Mouse (Mus musculus): ENCODE measurements around the gene Prrt1. TPM values are rescaled to one million over a fixed set of nuclear protein-coding genes. Genes with fewer than 3 reads are reported as not detected.

The Prrt1 gene
- total and polyA plus RNA-seq, 3 experiments: 1.0 TPM; not detected in 2

GRCm38 (mm10) chr17:34613054-34613645 lies 16.2 kb upstream of the Prrt1 start (continued):
- TF ChIP-seq TCF12 (IDR thresholded peaks at IDR 0.05; ENCODE audit: low read depth, low read length) (peak; percentile 98), POLR2AphosphoS5 (IDR thresholded peaks at IDR 0.05; ENCODE audit: borderline replicate concordance, low read depth, low read length) (no peak)

GRCm38 (mm10) chr17:34613830-34614229 lies 15.5 kb upstream of the Prrt1 start:
- H3K27ac ChIP-seq (ENCODE audit: control insufficient read depth, low read depth, low read length): peak overlapping the region; percentile 91

GRCm38 (mm10) chr17:34615871-34616270 lies 13.5 kb upstream of the Prrt1 start, which contains the start of gene Egfl8:
Egfl8 (minus strand) TSS chr17:34615971.
- Histone ChIP-seq H3K27ac (ENCODE audit: control insufficient read depth, low read depth, low read length) (no peak within 1 kb of the TSS), H3K9ac (ENCODE audit: control insufficient read depth, low read depth, low read length, poor library complexity, severe bottlenecking) (no peak within 1 kb of the TSS), H3K4me3 (ENCODE audit: control insufficient read depth in 1 of 2, insufficient read depth in 1 of 2, low read depth in 2 of 2, low read length in 2 of 2) (no peak within 1 kb of the TSS), H3K9me3 (replicated peaks; ENCODE audit: insufficient read depth, low read length) (no peaks in the 10 kb centered on the region), H3K79me2 (ENCODE audit: control insufficient read depth, insufficient read depth, low read length, poor library complexity) (no peaks in the 10 kb centered on the region), H3K36me3 (ENCODE audit: control insufficient read depth in 1 of 2, insufficient read depth in 2 of 2, low read length in 2 of 2) (peaks cover 0 to 13% of the 10 kb centered on the region in 2 experiments; a peak in 2 of 4 replicates), H3K4me1 (ENCODE audit: control insufficient read depth in 1 of 2, insufficient read depth in 2 of 2, low read length in 2 of 2) (peaks cover 5 to 19% of the 10 kb centered on the region in 2 experiments; a peak in 3 of 4 replicates), H3K27me3 (ENCODE audit: control insufficient read depth in 1 of 2, insufficient read depth in 2 of 2, low read length in 2 of 2) (no peaks in the 10 kb centered on the region)
- TF ChIP-seq ZNF384 (IDR thresholded peaks at IDR 0.05; ENCODE audit: low read depth, low read length): no peak
- no peak for TF ChIP-seq MAFK (IDR thresholded peaks at IDR 0.05; ENCODE audit: borderline replicate concordance, low read depth, low read length)
- no peak for TF ChIP-seq NELFE (IDR thresholded peaks at IDR 0.05; ENCODE audit: low read depth, low read length)
- TF ChIP-seq RAD21 (IDR thresholded peaks at IDR 0.05; ENCODE audit: low read depth, low read length): no peak
- TF ChIP-seq USF2 (IDR thresholded peaks at IDR 0.05; ENCODE audit: borderline replicate concordance in 1 of 2, insufficient read depth in 1 of 2, low read depth in 1 of 2, low read length in 2 of 2): no peak
- TF ChIP-seq ZC3H11A (IDR thresholded peaks at IDR 0.05; ENCODE audit: low read depth, low read length): no peak
- no peak for TF ChIP-seq USF1 (IDR thresholded peaks at IDR 0.05; ENCODE audit: low read depth, low read length)
- TF ChIP-seq ETS1 (IDR thresholded peaks at IDR 0.05; ENCODE audit: low read depth, low read length): no peak
- no peak for TF ChIP-seq MYB (IDR thresholded peaks at IDR 0.05; ENCODE audit: low read depth, low read length)
- TF ChIP-seq CTCF (IDR thresholded peaks at IDR 0.05 in 2 of 3, conservative IDR thresholded peaks at IDR 0.05 in 1 of 3; ENCODE audit: control insufficient read depth in 1 of 3, insufficient read depth in 1 of 3, low read depth in 2 of 3, low read length in 3 of 3, poor library complexity in 1 of 3, severe bottlenecking in 1 of 3): no peak
- TF ChIP-seq MAX (IDR thresholded peaks at IDR 0.05; ENCODE audit: low read length): no peak
- TF ChIP-seq MXI1 (IDR thresholded peaks at IDR 0.05; ENCODE audit: low read depth, low read length): no peak
- no peak for TF ChIP-seq SIN3A (IDR thresholded peaks at IDR 0.05; ENCODE audit: low read length)
- TF ChIP-seq EP300 (IDR thresholded peaks at IDR 0.05; ENCODE audit: low read depth in 1 of 2, low read length in 2 of 2): no peak
- TF ChIP-seq TCF12 (IDR thresholded peaks at IDR 0.05; ENCODE audit: low read depth, low read length): no peak
- TF ChIP-seq JUND (IDR thresholded peaks at IDR 0.05; ENCODE audit: low read depth, low read length): no peak
- TF ChIP-seq MYC (IDR thresholded peaks at IDR 0.05; ENCODE audit: low read depth, low read length): no peak
- no peak for TF ChIP-seq ZKSCAN1 (IDR thresholded peaks at IDR 0.05; ENCODE audit: low read depth, low read length)
- DNase-seq (ENCODE audit: low read depth, low spot score): no peak

More at GRCm38 (mm10) chr17:34613830-34614229, 15.5 kb upstream of the Prrt1 start:
- DNase-seq (ENCODE audit: low read depth, low spot score): no peak
- peaks cover 6 to 20% of the 10 kb centered on the region in 2 experiments; a peak in 3 of 4 replicates for H3K4me1 ChIP-seq (ENCODE audit: control insufficient read depth in 1 of 2, insufficient read depth in 2 of 2, low read length in 2 of 2)
- H3K9ac ChIP-seq (ENCODE audit: control insufficient read depth, low read depth, low read length, poor library complexity, severe bottlenecking): peak overlapping the region; percentile 19; the same call in 1 of the 2 replicates
- no peak overlapping the region for H3K4me3 ChIP-seq (ENCODE audit: control insufficient read depth in 1 of 2, insufficient read depth in 1 of 2, low read depth in 2 of 2, low read length in 2 of 2)
- no peaks in the 10 kb centered on the region for H3K9me3 ChIP-seq (replicated peaks; ENCODE audit: insufficient read depth, low read length)
- TF ChIP-seq MXI1 (IDR thresholded peaks at IDR 0.05; ENCODE audit: low read depth, low read length) (no peak), ETS1 (IDR thresholded peaks at IDR 0.05; ENCODE audit: low read depth, low read length) (no peak), POLR2A (IDR thresholded peaks at IDR 0.05; ENCODE audit: control insufficient read depth in 1 of 2, insufficient read depth in 1 of 2, low read depth in 1 of 2, low read length in 2 of 2, poor library complexity in 1 of 2) (no peak), MAFK (IDR thresholded peaks at IDR 0.05; ENCODE audit: borderline replicate concordance, low read depth, low read length) (no peak), NRF1 (IDR thresholded peaks at IDR 0.05; ENCODE audit: insufficient read depth, low read depth, low read length, poor library complexity, severe bottlenecking) (no peak), E2F4 (IDR thresholded peaks at IDR 0.05; ENCODE audit: borderline replicate concordance, low read depth, low read length) (no peak), ZMIZ1 (IDR thresholded peaks at IDR 0.05; ENCODE audit: low read depth, low read length) (0 out of 2 replicates have a peak, but pooled peaks have one; percentile 3), MYB (IDR thresholded peaks at IDR 0.05; ENCODE audit: low read depth, low read length) (no peak), CHD2 (IDR thresholded peaks at IDR 0.05; ENCODE audit: low read length) (no peak)
- peaks cover 4% of the 10 kb centered on the region; the same call in 1 of the 2 replicates for H3K79me2 ChIP-seq (ENCODE audit: control insufficient read depth, insufficient read depth, low read length, poor library complexity)
- H3K27me3 ChIP-seq (ENCODE audit: control insufficient read depth in 1 of 2, insufficient read depth in 2 of 2, low read length in 2 of 2): no peaks in the 10 kb centered on the region
- H3K36me3 ChIP-seq (ENCODE audit: control insufficient read depth in 1 of 2, insufficient read depth in 2 of 2, low read length in 2 of 2): peaks cover 0 to 13% of the 10 kb centered on the region in 2 experiments; a peak in 2 of 4 replicates

Data from MEL (cell line).